Mouse (Mus musculus): ENCODE results near the gene Tigit. TPM values are rescaled to one million over a fixed set of nuclear protein-coding genes. Genes with fewer than 3 reads are reported as not detected.

Gene Tigit
- total RNA-seq, 2 experiments from 2014 or later, result not detected

DNA sequence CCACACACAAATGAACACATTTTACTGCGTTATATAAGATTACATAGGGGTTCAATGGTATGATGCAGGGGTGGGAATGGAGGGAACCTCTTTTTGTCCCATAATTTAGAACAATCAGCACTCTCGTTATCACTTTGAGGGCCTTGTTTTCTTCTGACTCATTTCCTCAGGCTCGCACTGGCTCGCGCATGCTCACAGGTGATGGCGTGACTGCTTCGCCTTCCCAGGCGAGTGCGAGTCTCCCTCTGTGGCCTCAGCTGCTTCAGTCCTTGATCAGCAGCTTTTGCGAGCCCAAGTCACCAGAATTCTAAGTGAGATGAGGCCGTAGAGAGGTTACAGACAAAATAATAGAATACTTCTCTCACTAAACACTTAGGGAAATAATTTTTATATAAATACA lies 30.2 kb upstream of the Tigit start:
- TF ChIP-seq CTCF (conservative IDR thresholded peaks at IDR 0.05), result no peak
- no peak overlapping the region for H3K4me3 ChIP-seq
- no peak for DNase-seq (ENCODE audit: low spot score in 2 of 2)
- no peak overlapping the region for H3K27ac ChIP-seq

DNA sequence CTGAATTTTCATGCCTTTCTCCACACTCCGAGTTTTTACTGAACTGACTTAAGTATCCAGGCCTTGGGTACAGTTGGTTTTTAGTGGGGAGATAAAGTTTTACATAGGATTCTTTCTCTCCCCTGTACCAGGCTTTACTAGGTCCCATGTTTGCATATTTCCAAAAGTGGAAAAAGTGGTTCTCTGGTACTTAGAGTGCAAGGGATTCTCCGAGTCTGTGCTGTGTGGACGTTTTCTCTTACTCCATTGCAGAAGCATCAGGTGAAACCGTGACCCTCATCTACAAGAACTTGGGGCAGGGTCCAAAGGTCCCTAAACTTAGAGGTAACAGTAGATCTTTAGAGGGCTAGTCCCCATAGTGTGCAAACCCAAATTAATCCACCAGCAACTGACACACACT lies 28.7 kb upstream of the Tigit start:
- H3K27ac ChIP-seq, result no peak overlapping the region
- no peak for TF ChIP-seq CTCF (conservative IDR thresholded peaks at IDR 0.05)
- H3K4me3 ChIP-seq, result no peak overlapping the region
- DNase-seq (ENCODE audit: low spot score in 2 of 2), result no peak

DNA sequence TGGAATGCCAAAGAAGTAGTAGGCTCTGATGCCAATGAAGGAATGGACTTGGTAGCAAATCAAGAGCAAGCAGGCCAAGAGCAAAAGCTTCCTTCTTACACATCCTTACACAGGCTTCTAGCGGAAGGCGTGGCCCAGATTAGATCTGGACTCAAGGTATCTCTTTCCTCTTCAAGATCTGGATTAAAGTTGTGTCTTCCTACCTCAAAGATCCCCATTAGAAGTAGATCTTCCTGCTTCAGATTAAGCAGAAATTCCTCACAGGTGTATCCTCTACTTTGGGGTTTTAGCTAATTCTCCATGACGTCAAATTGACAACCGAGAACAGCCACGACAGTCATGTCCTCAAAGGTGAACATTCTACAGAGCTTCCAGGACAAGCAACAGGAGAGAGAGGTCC lies 27.8 kb upstream of the Tigit start:
- TF ChIP-seq CTCF (conservative IDR thresholded peaks at IDR 0.05), result no peak
- H3K27ac ChIP-seq, result no peak overlapping the region
- no peak for DNase-seq (ENCODE audit: low spot score in 2 of 2)

DNA sequence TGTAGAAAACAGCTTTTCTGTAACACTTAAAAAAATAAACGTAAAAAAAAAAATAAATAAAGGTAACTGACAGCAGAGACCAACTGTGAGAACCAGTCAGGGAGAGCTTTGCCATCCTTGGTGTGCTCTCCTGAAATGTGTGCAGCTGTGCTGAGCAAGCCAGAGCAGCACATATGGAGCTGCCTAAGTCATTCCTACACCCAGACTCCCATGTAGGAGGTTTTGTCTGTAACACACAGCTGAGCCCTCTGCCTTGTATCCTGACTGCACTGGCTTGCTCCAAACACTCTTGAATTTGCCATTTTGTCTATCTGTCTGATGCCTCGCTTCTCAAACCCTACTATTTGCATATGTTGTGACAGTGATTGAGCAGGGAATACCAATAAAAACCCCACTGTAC lies 27.0 kb upstream of the Tigit start:
- H3K4me3 ChIP-seq, result no peak overlapping the region
- no peak for DNase-seq (ENCODE audit: low spot score in 2 of 2)
- TF ChIP-seq CTCF (conservative IDR thresholded peaks at IDR 0.05), result no peak
- H3K27ac ChIP-seq, result no peak overlapping the region

More for the DNA sequence above, 27.8 kb upstream of the Tigit start:
- H3K4me3 ChIP-seq, result no peak overlapping the region

DNA sequence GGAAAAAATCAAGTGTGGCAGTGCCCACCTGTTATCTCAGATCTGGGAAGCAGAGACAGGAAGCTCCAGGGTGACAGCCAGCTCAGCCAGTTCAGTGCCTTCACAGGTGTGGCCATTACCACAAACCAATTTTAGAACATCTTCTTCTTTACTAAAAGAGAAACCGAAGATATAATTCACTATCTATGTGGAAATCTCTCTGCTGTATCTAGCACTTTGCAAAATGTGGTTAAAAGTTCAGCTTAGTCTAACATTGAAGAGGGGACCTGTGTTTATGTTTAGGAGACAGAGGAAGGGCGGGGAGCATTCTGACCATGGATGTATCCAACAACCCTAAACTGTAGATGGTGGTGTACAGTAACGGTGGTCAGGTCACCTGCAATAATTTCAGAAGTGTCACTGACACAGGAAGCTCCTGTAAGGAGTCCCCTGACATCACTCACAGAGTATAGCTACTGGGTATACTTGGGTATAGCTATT lies 26.3 kb upstream of the Tigit start:
- no peak for DNase-seq (ENCODE audit: low spot score in 2 of 2)
- TF ChIP-seq CTCF (conservative IDR thresholded peaks at IDR 0.05), result no peak
- Histone ChIP-seq H3K4me3 (no peak overlapping the region), H3K27ac (peak overlapping the region; percentile 28; the same call in 1 of the 2 replicates)

DNA sequence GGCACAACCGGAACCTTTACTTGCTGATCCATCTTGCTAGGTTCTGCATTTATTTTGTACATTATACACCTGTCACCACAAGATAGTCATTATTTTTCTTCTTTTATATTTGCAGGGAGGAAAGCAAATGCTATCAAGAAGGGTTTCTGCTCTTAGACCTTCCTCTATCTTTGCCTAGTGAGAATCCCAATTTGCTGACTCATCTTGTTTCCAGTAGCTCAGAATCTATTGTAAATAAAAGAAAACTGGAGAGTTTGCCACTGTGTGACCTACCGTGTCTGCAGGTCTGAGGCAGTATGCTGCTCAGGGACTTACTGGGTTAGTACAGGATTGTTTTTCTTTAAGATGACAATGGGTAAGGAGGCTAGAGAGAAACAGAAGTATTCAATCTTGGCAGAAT lies 24.0 kb upstream of the Tigit start:
- no peak for TF ChIP-seq CTCF (conservative IDR thresholded peaks at IDR 0.05)
- DNase-seq (ENCODE audit: low spot score in 2 of 2), result no peak
- Histone ChIP-seq H3K4me3 (no peak overlapping the region), H3K27ac (no peak overlapping the region)

DNA sequence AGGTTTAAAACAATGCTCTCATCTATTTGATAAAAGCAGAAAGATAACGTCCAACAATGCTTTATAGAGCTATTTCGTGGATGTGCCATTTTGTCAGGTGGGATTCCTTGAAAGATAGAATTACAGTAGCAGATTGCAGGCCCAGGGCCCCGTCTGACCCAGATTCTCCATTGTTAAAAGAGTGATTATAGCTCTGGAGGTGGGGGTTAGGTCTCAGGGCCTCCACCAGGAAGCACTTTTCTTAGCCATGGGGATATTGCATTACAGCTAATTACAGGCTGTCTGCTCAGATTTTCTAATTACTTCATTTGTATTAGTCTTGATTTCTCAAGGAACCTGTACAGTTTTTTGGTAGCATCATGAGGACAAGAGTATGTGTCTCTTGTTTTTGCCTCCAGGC lies 10.5 kb upstream of the Tigit start:
- DNase-seq (ENCODE audit: low spot score in 2 of 2), result no peak
- Histone ChIP-seq H3K27ac (no peak overlapping the region), H3K4me3 (no peak overlapping the region)
- TF ChIP-seq CTCF (conservative IDR thresholded peaks at IDR 0.05), result no peak

DNA sequence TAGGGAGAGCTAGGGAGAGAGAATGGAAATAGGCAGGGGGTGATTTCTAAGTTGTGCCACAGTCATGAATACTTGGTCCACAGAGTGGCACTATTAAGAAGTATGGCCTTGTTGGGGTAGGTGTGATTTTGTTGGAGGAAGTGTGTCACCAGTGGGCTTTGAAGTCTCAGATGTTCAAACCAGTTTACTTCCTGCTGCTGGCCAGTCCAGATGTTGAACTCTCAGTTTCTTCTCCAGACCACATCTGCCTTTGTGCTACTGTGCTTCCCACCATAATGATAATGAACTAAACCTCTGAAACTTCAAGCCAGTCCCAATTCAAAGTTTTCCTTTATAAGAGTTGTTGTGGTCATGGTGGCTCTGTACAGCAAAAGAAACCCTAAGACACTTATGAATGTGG lies 8.8 kb upstream of the Tigit start:
- DNase-seq (ENCODE audit: low spot score in 2 of 2), result no peak
- Histone ChIP-seq H3K27ac (no peak overlapping the region), H3K4me3 (no peak overlapping the region)
- no peak for TF ChIP-seq CTCF (conservative IDR thresholded peaks at IDR 0.05)

DNA sequence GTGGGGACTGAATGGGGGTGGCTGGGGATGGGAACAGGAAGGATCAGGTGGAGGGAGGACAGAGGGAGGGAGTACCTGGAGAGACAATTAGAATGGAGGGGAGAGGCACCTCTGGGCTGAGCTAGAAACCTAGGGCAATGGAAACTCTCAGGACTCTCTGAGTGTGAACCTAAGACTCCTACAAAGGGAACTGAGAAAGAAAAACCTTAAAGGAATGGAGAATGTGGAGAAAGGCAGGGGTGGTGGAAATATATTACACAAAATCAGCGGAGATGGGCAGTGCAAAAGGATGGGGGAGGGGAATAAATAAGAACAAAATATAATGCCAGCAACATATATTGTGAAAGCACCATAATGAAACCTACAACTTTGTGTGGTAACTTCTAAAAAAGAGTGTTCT lies 8.0 kb upstream of the Tigit start:
- Histone ChIP-seq H3K4me3 (no peak overlapping the region), H3K27ac (no peak overlapping the region)
- no peak for TF ChIP-seq CTCF (conservative IDR thresholded peaks at IDR 0.05)
- DNase-seq (ENCODE audit: low spot score in 2 of 2), result no peak

DNA sequence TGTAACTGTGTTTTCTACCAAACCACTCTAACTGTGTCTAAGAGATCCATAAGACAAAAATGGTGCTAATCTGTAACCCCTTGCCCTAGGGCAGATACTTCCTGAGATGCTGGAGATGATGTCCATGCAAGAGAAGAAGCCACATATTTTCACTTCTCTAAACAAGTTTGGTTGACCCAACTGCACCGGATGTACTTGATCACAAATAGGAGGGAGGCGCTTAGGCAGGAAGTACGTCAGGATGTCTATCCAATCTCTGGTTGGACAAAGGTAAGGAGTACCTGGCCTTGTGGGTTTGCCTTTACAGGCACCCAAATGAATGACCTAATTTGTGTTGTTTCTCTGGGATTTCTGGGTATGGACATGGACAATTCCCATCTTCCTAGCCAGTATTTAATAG lies 4.3 kb upstream of the Tigit start:
- no peak for TF ChIP-seq CTCF (conservative IDR thresholded peaks at IDR 0.05)
- H3K27ac ChIP-seq, result no peak overlapping the region
- H3K4me3 ChIP-seq, result no peak overlapping the region
- DNase-seq (ENCODE audit: low spot score in 2 of 2), result no peak

DNA sequence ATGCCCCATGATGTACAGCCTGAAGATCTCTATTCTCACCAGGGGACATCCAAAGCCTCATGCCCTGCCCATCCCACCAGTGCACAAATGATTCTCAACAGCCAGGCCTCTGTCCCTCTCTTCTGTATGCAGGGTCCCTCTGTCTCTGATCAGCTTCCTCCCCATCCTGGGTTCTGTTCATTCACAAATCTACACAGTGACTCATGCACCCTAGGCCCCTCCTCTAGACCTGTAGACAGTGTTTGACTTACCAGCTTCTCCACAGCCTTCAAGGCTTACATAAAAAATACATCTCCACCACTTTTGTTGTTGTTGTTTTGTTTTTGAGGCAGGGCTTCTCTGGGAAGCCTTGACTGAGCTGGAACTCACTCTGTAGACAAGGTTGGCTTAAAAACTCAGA lies 915 bp upstream of the Tigit start:
- no peak for DNase-seq (ENCODE audit: low spot score in 2 of 2)
- no peak for TF ChIP-seq CTCF (conservative IDR thresholded peaks at IDR 0.05)
- Histone ChIP-seq H3K27ac (no peak overlapping the region), H3K4me3 (no peak overlapping the region)

DNA sequence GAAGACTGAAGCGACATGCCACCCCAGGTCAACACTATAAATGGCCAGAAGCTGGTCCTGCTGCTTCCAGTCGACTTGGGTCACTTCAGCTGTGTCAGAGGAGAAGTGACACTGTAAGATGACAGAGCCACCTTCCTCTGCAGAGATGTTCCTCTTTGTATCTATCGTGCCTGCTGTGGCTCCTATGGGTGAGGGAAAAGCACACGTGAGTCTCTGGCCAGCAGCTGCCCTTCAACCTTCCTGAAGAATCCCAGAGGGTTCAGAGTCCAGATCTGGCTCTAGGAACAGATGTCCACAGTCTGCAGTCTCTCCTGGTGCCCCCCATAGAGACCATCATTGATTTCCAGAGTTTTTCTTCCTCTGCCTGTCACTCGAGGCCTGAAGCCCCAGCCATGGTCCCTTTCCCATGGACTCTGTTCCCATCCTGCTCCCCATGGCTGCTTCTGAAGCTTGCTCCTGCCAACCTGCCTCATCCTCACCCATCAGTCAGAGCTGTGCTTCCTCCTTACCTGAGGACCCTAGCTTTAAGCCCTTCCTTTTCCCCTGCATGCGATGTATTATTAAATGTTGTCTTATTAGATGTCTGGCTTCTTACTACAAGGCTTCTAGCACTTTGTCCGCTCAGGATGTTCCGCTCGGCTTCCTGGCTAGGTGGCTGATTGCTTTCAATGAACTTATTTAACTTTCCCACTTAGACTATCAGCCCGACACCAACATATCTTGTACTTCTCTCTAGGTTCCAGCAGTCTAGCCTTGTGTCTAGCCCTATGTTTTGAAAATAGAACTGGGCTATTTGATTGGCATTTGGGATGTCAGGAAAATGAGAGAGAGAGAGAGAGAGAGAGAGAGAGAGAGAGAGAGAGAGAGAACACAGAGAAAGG lies 1.6 kb downstream of the Tigit start:
- H3K4me3 ChIP-seq, result no peak overlapping the region
- DNase-seq (ENCODE audit: low spot score in 2 of 2), result no peak
- no peak for TF ChIP-seq CTCF (conservative IDR thresholded peaks at IDR 0.05)
- no peak overlapping the region for H3K27ac ChIP-seq

DNA sequence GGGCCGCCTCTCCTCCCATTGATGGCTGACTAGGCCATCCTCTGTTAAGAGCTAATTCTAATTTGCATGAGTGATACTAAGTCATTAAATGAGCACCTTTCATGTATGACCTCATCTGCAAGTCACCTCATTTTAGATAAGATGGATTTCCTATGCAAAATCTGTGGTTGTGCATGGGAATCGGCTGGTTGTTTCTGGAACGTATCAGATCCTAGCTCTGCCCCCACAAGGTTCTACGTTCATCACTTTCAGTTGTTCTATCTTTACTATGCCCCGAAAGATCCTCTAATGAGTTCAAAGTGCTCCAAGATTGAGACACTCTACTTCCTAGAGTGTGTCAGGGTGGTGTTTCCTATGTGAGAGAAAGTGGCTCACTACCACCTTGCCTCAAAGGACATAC lies 2.4 kb downstream of the Tigit start:
- no peak for TF ChIP-seq CTCF (conservative IDR thresholded peaks at IDR 0.05)
- no peak overlapping the region for H3K27ac ChIP-seq

DNA sequence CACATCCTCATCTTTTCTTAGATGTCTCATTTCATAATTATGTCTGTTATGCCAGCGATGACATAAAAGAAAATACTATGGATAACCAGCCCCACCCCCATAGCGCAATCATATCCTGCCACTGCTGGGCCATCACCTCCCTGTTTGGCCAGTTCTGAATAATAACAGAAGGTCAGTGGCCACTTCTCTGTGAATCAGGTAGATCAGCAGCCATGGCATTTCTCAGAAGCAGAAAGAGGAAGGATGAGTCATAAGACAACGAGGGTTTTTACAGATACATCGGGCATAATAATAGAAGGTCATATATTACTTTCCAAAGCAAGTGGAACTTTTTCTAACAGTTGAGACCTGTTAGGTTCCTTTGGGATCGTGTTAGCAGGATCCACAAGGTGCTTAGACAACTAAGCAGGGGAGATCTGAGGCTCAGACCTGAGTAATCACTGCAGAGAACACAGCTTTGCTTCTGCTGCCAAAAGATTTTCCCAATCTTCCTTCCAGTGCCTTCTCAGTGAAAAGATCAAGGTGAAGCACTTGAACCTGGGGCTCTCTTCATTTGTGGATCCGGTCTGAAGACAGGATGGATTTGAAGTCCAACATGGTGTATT lies 8.7 kb downstream of the Tigit start:
- H3K27ac ChIP-seq, result no peak overlapping the region
- no peak overlapping the region for H3K4me3 ChIP-seq
- TF ChIP-seq CTCF (conservative IDR thresholded peaks at IDR 0.05), result no peak
- no peak for DNase-seq (ENCODE audit: low spot score in 2 of 2)

More for the DNA sequence above, 2.4 kb downstream of the Tigit start:
- no peak for DNase-seq (ENCODE audit: low spot score in 2 of 2)
- H3K4me3 ChIP-seq, result no peak overlapping the region
